Mouse (Mus musculus): ENCODE data around the gene Gucy2c.
A peak's percentile ranks its signal among the peaks of the same experiment; 100 is the strongest.
"Not testable (repeated sequence)": the region's sequence is repeated elsewhere in the genome, so short reads cannot be mapped to it uniquely, and the experiment has no call there.

Gene Gucy2c

DNA sequence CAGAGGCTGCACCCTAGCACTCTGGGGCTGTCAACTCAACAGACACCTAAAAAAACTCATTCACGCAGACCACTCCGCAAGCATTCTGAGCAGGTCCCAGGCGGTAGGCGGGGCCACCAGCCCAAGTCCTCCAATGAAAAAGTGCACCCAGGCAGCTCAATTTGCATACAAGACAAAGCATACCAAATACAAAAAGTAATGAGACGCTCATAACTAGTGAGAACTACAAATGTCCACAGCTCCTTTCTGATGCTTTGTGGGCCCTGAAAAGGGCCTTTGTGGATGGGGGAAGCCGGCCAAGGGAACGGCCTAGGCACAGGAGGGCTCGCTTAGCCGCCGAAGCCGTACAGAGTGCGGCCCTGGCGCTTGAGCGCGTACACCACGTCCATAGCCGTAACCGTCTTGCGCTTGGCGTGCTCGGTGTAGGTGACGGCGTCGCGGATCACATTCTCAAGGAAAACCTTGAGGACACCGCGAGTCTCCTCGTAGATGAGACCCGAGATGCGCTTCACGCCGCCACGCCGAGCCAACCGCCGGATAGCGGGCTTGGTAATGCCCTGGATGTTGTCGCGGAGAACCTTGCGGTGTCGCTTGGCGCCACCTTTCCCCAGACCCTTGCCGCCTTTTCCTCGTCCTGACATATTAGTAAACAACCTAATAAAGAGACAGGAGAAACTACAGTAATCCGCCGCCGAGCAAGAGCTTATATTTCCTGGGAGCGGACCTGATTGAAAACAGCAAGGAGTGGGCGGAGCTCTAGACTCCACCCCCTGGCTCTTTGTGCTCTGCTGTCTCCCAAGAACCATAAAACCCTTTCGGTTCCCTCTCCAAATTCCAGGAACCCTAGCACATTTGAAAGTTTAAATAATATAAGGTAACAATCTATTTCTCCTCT lies 22.4 kb upstream of the Gucy2c start, which contains the start of gene Hist4h4:
Hist4h4 (minus strand) TSS at position 677 of the 895 bp plus-strand sequence.
- peak; percentile 91 for DNase-seq (ENCODE audit: low read depth, low spot score)

DNA sequence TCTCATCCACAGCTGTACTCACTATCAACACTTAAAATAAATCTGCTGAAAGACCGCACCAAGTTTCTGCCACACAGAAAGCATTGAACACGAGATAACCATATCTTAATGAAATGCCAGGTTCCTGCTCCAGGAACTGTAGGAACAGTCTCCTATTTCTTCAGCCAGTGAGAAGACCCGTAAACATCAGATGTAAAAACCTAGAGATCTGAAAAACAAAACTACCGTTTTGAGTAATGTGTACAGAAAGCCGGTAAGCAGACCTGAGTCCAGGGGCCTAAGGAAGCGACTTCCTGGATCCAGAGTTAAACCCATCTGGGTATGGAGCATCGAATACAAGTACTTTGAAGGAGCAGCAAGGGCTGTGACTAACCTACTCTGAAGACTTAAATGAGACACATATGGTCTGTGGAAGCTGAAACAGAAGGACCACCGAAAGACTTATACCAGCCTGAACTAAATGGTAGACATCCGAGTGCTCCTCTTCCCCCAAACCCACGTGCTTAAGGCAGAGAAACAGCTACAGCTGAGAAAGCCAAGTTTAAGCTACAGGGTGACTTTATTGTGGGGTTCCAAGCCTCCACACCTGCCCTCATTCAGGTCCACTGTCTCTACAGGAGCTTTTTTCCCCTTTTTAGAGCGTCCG lies 21.7 kb upstream of the Gucy2c start:
- no peak for DNase-seq (ENCODE audit: low read depth, low spot score)

DNA sequence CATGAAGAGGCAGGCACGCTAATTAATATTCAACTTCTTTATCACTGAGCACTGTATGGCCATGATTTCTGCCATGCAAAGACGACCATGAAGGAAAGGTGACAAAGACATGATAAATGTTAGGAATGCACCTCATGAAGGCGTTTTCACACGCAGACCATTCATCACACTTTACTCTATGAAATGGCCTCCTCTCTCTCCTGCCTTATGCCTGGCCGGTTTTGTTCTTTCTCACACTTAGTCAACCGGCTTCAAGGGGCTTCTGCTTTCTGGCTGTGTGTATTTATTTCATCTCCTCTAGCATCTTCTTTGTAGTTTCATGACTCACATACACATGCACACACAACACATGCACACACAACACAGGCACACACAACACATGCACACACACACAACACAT lies 19.7 kb upstream of the Gucy2c start:
- no peak for DNase-seq (ENCODE audit: low read depth, low spot score)

DNA sequence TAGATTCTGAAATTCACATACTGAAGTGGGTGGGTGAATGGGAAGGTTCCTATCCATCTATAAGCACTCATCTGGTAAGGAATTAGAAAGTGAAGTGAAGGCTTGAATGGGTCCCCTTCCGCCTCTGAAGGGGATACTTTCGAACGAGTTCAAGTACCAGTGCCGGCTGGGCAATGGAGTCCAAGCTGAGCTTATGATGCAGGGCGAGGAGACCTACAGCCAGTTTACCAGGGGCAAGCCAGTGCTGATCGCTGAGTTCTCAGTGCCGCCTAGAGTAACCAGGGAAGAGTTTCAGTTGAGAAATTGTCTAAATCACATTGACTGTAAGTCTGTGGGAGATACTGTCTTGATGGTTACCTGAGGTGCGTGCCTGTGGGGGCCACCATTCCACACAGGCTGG lies 19.1 kb upstream of the Gucy2c start:
- no peak for DNase-seq (ENCODE audit: low read depth, low spot score)

DNA sequence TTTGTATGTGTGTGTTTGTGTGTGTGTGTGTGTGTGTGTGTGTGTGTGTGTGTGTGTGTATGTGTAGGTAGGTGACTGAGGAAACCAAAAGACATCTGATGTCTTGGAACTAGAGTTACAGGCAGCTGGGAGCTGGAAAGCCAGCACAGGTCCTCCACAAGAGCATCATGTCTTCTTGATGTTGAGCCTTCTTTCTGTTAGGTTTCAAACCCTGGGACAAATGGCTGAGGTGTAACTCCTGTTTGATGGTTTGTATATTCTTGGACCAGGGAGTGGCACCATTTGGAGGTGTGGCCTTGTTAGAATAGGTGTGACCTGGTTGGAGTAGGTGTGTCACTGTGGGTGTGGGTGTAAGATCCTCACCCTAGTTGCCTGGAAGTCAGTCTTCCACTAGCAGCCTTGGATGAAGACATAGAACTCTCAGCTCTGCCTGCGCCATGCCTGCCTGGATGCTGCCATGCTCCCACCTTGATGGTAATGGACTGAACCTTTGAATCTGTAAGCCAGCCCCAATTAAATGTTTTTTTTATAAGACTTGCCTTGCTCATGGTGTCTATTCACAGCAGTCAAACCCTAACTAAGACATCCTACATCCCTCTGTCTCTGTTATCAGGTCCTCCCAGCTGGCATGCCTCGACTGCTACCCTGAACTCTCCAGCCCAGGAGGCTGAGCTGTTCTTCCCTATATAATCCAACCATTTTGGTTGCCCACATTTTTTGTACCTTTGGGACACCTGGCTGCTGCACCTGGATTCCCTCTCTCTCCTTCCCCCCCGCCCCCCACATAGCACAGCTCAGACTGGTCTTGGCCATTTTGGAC lies 16.5 kb upstream of the Gucy2c start:
- DNase-seq (ENCODE audit: low read depth, low spot score): not testable (repeated sequence)

DNA sequence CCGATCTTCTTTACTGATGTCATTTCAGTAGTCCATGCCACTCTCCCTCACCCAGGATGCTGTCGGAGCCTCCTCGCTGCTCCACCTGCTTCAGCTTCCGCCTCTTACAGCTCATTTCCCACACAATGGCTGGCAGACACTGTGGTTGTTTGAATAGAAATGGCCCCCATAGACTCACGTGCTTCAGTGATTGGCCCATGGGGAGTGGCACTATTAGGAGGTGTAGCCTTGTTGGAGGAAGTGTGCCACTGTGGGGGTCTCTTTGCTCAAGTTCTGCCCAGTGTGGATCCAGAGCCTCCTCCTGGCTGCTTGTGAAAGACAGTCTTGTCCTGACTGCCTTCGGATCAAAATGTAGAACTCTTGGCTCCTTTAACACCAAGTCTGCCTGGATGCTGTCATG lies 14.3 kb upstream of the Gucy2c start:
- DNase-seq (ENCODE audit: low read depth, low spot score): no peak

DNA sequence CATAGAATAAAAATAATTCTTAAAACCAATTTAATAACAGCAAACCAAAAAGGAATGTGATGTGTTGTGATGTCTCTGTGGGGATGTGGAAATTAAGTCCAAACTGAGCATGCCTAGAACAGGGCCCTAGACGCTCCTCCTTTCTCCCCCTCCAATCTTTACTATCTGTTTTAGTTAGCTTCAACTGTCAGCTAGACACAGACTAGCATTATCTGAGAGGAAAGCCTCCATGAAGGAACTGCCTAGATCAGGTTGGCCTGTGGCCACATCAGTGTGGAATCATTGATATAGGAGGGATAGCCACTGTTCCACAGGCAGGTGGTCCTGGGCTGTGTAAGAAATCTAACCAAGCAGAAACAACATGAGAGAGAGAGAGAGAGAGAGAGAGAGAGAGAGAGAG lies 13.5 kb upstream of the Gucy2c start:
- no peak for DNase-seq (ENCODE audit: low read depth, low spot score)

DNA sequence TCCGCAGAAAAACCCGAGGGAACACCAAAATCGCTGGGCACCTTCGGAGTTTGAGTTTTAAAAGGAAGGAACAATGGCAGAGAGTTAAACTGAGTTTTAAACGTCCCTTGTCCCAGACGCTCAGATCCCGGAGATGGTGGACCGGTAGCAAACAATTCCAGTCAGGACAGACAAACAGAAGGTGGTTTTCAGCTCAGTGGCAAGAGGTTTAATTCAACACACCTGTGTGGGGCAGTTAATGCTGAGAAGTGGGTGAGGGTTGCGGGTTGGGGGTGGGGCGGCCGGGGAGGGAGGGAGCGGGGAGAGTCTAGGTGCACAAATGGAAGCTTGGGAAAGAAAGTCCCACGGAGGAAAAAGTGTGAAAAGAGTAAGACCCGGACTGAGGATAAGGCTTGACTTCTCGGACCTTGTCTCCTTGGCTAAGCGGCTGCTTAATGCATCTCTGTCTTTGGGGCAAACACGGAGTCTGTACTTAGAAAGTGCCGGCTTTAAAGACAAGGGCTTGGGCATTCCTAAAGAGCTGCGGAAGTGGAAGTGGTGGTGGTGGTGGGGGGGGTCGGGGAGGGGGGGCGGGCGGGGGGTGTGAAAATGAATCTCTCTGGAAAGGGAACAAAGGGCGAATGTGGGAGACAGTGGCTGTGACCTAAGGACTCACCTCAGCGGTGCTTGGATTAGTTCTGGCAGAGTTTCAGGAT lies 12.4 kb upstream of the Gucy2c start:
- peak; percentile 20 for DNase-seq (ENCODE audit: low read depth, low spot score)

DNA sequence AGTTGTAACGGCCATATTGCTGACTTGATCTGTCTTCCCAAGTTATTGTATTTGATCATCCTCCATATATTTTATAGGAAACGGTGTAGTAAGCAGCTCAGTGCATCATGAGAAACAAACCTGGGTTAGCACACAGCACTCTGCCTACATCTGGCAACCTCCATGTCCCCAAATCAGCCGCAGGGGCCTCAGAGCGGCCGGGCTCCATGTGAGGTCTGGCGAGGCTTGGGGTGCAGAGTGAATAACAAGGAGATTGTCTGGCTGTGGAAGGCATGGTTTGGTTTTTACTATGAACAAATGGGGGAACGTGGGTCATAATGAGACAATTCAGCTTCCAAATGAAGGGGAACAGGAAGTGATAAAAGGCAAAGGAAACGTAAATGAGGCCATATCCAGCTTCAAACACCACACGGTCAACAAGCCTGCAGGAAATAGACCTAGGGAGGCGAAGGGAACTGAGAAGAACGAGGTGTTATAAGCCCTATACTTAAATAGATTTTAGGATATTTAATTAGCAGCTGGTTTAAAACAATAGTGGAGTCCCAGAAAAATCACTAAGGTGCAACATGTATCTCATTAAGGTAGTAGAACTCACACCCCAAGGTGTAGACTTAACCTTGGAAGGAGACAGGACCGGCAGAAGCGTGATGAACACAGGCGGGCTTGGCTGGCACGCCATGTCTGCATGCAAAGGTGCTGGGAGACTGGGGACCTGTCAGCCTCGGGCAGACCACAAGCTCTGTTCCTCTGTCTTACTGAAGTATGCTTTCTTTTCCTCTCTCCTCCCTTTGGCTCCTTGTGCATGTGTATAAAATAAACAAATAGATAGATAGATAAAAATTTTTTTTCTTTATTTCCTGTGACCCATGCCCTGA lies 11.6 kb upstream of the Gucy2c start:
- peak; percentile 39 for DNase-seq (ENCODE audit: low read depth, low spot score)

DNA sequence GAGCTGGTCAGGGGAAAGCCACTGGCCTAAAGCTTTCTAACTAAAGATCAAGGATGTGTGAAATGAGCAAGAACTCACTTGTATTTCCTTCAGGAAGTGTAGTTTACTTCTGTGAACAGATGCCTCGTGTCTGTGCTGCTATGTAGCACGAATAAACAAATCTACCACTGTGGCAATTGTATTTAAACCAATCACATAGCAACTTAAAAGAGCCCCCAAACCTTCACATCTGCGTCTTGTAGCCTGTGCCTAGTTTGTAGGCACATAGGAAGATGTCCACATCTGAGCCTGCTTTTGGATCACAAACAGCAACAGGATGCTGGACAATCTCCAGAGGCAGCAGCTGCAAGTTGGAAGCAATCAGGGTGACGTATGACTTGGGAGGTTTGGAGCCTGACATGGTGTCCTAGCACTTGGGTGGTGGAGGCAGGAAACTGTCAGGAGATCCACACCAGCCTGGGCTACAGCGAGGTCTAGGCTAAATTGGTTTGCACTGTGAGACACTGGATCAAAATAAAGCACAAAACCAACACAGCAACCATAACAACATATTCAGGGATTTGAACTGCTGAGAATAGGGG lies 7.9 kb upstream of the Gucy2c start:
- no peak for DNase-seq (ENCODE audit: low read depth, low spot score)

DNA sequence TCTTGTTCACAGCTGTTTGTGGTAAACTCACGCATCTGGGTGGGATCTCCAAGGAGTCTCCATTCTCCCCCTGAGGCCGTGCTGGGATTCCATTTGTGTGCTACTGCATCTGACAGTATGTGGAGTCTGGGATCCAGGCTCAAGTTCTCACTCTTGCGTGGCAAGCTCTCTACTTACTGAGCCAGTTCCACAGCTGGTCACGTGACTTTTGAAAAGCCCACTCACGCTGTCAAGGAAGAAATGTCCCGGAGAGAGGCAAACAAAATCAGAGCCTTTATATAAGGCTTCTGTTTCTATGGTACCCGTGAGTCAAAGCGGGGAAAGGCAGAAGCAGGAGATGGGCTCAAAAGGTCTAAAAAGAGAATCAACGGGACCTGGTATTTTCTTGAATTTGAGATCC lies 1.2 kb upstream of the Gucy2c start:
- DNase-seq (ENCODE audit: low read depth, low spot score): no peak

DNA sequence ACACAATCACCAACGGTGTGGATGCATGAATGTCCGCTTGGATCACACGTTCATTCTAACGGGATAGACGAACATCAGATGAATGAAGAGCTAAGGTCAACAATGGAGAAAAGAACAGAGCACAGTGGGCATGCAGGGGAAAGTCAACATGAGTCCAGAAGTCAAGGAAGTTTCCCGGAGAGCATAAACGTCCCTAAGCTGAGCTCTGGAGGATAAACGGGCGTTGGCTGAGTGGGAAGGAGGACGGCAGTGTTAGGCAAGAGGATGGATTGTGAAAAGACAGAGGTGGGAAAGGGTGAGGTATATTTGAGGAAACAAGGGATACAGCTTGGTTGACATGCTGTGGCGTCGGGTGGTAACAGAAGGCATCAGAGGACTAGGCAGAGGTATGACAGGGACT lies 581 bp upstream of the Gucy2c start:
- DNase-seq (ENCODE audit: low read depth, low spot score): no peak

DNA sequence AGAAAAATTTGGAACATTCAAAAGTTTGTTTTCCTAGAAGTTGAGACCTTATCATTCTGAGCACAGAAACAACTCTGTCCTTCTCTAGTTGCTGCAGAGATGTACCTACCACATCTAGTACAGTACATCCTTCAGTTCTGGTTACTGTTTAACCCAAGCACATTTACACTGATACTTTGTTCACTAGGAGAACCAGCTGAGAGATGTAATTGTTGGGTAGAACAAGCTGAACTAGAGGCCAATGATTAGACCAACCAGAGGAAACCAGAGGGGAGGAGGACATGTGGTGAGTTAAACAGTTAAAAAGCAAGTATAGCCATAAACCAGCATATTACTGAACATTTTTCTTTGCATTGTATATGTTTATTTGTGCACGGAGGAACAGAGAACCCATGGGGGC lies 5.2 kb downstream of the Gucy2c start:
- DNase-seq (ENCODE audit: low read depth, low spot score): no peak

DNA sequence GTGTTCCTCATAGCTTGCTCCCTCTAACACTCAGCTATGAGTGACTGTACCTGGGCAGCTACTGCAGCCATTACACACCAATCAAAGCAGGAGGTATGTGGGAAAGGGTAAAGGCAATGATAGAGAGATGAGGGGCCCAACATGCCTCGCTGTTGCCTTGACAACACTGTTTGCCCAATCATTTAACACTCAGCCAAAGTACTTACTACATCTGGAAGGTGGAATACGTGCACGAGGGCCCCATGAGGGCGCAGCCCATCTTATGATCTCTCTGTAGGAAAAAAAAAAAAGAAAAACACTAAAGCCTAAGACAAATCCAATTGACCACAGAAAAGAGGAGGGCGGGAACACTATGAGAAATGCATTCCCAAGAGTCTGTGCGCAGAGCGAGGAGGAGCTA lies 11.7 kb downstream of the Gucy2c start:
- DNase-seq (ENCODE audit: low read depth, low spot score): no peak

DNA sequence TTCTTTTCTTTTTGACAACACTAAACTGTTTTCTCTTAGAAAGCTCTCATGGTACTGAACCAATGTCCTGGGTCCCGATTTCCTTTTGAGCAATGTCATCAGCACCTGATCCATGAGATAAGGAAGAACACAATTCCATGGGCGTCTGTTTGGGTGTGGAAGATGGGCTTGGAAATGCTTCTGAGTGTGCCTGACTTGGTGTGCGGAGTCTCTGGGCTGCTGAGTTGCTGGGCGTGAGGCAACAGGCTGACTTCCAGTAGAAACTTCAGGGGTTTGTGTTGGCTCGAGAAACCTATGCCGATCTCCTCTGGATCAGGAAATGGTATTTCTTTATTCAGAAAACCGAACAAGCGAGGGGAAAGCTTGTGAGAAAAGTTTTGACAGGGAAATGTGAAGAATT lies 12.4 kb downstream of the Gucy2c start:
- no peak for DNase-seq (ENCODE audit: low read depth, low spot score)

DNA sequence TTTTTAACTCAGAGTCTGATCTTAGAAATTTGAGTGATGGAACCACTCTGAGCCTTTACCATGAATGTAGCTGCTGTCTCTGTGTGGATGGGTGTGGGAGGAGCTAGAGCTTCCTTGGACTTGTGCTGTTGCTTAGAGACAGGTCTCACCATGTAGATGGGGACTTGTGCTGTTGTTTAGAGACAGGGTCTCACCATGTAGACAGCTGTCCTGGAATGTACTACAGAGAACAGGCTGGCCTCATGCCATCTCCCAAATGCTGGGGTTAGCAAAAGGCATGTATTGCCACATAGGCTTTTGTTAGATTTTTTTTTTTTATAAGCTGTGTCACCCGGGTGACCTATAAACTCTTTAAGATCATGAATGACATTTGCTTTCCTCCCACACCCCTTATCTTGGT lies 17.7 kb downstream of the Gucy2c start:
- no peak for DNase-seq (ENCODE audit: low read depth, low spot score)

DNA sequence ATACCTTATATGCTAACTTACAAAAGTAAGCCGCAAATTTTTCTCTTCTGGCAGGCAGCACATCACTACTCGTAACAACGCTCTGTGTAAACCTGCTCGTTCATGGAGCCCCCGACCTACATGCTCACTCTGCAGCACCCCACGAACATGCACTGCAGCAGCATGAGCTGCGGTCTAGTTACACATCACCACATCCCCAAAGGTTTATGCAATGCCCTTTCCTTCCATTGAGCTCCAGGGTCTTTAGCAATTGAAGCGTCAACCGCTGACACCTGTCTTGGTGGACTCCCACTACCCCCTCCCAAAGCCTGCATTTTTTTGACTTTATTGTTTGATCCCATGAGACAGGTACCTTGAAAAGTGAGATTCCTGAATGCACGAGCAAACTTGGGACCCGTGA lies 31.0 kb downstream of the Gucy2c start:
- no peak for DNase-seq (ENCODE audit: low read depth, low spot score)

DNA sequence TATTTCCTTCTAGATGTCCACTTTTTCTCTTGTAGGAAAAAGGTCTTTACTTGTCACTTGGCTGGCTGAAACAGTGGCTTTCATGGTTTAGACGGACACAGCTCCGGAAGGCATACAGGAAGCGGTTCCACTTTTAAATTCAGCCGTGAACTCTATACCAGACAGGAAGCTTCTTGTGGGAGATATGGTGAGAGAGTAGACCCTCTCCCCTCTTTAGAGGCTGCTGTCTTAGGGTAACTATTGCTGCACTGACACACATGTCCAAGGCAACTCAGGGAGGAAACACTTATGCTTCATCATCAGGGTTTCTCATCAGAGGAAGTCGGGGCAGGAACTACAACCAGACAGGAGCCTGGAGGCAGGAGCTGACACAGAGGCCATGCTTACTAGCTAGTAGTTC lies 36.0 kb downstream of the Gucy2c start:
- DNase-seq (ENCODE audit: low read depth, low spot score): peak; percentile 24

DNA sequence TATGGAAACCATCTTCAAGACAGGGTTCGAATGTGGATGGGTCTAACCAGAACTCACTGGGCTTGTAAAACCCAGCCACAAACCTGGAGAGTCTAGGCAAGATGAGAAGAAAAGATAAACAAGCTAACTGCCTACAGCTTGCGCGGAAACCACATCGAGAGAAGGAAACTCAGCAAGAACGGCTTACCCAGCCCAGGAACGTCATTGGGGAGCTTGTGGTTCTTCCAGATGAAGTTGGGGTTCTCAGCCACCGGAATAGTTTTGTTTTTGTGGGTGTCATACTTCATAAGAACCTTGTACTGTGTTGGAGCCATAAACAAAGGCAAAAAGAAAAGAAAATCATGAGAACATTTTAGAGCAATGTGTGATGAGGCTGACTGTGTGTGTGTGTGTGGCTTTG lies 37.8 kb downstream of the Gucy2c start:
- DNase-seq (ENCODE audit: low read depth, low spot score): peak; percentile 58

Measured in CD4-positive, CD25-positive, alpha-beta regulatory T cell, adult 2 months (primary cell).